Mouse (Mus musculus) olfactory bulb, adult 2 months (tissue): Measurements from ENCODE around the gene Wrnip1.

ENCODE experiments used
- CTCF ChIP-seq: fragments of 200-500 bp; IDR thresholded peaks from 2 replicates; pipeline ENCODE4 v1.5.1; 2012; ENCODE audit warnings: low read depth, mild to moderate bottlenecking, low read length, moderate library complexity; ENCODE audit not compliant: insufficient read depth
- POLR2A ChIP-seq: fragments of 200-500 bp; IDR thresholded peaks from 2 replicates; pipeline ENCODE4 v1.6.1; 2012; ENCODE audit warnings: mild to moderate bottlenecking, low read depth, low read length, moderate library complexity; ENCODE audit not compliant: insufficient read depth

DNA sequence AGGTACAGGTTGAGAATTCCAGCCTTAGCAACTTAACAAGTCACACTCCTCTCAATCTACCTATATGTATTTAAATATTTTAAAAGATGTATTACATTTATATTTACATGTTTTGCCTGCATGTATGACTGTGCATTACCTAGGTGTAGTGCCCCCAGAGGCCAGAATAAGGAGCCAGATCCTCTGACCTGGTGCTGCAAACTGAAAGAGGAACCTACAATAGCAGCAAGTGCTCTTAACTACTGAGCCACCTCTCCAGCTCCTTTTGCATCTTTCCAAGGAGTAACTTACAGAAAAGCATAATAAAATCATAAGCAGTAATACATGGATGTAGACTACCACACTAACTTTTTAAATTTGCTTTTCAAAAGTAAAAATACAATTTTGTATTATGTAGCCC is 979 bp upstream of the Wrnip1 start:
- TF ChIP-seq POLR2A (no peak), CTCF (no peak)
